Mouse (Mus musculus): ENCODE measurements at regions not wholly inside any gene's neighbourhood (a gene's known extent, or its start where the extent isn't known, plus 50 kb on each side); places are given as distances from the start of the nearest gene placed in this dataset.

DNA sequence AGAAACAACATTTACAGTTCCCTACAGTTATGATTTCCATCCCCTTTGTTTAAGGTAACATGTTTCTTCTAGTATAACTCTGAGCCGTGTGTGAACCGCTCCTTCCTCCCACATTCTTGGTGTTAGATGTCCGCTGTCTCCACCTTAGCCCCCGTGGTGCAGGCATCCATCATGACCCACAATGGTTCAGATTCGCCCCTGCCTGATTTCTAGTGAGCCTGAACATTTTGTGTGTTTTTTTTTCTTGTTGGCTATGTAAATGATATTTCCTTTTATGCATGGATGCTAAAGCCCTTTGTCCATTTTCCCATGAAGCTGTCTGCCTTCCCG is 229.5 kb downstream of the Prdm2 start:
- H3K4me2 ChIP-seq (ENCODE audit: low read depth, low read length) = no peak overlapping the region
- no peak overlapping the region for H3K27ac ChIP-seq (ENCODE audit: low read depth, low read length)
- no peak overlapping the region for H3K4me3 ChIP-seq (ENCODE audit: low read depth, low read length)
- H3K27me3 ChIP-seq (ENCODE audit: control insufficient read depth, insufficient read depth, low read length) = no peaks in the 10 kb centered on the region
- H3K9ac ChIP-seq (replicated peaks; ENCODE audit: low read depth, low read length) = no peak overlapping the region
- H3K36me3 ChIP-seq (ENCODE audit: control insufficient read depth, insufficient read depth, low read length) = no peaks in the 10 kb centered on the region
- no peak for ATAC-seq (ENCODE audit: low read depth)
- peaks cover 5% of the 10 kb centered on the region; the same call in 1 of the 2 replicates for H3K4me1 ChIP-seq (ENCODE audit: control insufficient read depth, insufficient read depth, low read length)
- WGBS = 29% methylated on average over 6 of the region's 6 CpGs
- no peaks in the 10 kb centered on the region for H3K9me3 ChIP-seq (ENCODE audit: control insufficient read depth, low read length)

DNA sequence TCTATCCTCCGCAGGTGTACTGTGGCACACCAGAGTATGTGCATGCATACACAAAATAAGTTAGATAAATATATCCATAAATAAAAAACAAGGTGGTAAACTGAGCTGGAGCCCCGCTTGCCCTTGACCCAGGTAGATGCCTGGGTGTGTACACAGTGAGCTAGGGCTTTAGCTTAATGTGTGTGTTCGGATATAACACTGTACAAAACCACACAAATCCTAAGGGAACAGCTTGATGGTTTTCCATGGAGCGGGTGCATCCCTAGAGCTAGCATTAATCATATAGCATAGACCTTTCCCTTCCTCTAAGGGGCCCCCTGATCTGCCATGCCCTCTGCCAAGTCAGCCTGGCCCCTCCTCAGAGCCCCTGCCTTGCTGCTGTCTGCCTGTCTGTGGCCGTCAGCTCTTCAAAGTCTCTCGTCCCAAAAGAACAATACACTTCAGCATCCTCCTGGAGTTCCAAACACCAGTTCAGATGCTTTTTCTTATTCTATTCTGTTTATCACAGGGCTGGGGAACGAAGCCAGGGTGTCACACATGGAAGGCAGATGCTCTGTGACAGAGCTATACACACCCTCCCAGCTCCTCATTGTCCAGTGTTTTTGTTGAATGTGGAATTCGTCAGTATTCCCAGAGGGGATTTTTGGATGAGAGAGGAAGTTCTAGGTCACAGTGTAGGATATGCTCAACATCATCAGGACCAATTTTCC is 230.1 kb downstream of the Prdm2 start:
- no peak overlapping the region for H3K9ac ChIP-seq (replicated peaks; ENCODE audit: low read depth, low read length)
- no peak for ATAC-seq (ENCODE audit: low read depth)
- no peak overlapping the region for H3K4me2 ChIP-seq (ENCODE audit: low read depth, low read length)
- H3K4me1 ChIP-seq (ENCODE audit: control insufficient read depth, insufficient read depth, low read length) = peaks cover 5% of the 10 kb centered on the region; the same call in 1 of the 2 replicates
- H3K27ac ChIP-seq (ENCODE audit: low read depth, low read length) = no peak overlapping the region
- no peaks in the 10 kb centered on the region for H3K9me3 ChIP-seq (ENCODE audit: control insufficient read depth, low read length)
- 46% methylated on average over 8 of the region's 8 CpGs for WGBS
- H3K4me3 ChIP-seq (ENCODE audit: low read depth, low read length) = no peak overlapping the region
- H3K27me3 ChIP-seq (ENCODE audit: control insufficient read depth, insufficient read depth, low read length) = no peaks in the 10 kb centered on the region
- no peaks in the 10 kb centered on the region for H3K36me3 ChIP-seq (ENCODE audit: control insufficient read depth, insufficient read depth, low read length)

DNA sequence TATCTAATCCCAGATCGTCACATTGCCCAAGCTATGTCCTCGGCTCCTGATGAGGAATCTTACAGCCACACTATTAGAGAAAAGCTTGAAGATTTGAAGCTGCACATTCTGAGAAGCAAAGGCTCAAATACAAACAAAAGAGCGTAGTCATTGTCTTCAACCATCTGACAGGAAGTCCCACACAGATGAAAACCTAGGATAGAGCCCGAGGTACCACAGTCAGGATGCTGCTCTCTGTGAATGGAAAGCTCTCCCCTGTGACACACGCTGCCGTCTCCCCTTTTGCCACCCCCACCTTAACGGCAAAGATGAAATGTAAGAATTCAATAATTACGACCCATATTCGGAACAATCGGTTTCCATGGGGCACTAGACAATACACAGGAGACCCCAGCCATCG is 237.2 kb downstream of the Prdm2 start:
- no peak for ATAC-seq (ENCODE audit: low read depth)
- WGBS = 74% methylated on average over 11 of the region's 11 CpGs

DNA sequence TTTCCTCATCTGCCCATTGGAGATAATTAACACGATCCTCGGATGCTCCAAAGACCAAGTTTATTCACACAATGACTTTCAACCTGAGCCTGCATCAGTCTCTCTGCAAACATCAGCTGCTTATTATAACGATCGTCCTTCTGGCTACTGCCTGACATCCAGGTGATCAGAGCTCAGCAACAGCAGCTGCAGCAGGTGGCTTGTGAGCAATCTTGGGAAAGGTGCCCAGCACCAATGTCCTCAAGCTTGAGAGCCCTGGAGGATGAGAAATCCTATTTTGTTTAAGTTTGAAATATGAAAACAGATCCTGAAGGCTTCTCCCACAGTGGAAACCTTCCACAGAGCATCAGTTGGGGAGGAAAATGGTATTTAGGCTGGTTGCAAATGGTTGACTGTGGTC is 242.8 kb downstream of the Prdm2 start:
- Histone ChIP-seq H3K9ac (replicated peaks; ENCODE audit: low read depth, low read length) (no peak overlapping the region), H3K4me1 (ENCODE audit: control insufficient read depth, insufficient read depth, low read length) (no peaks in the 10 kb centered on the region), H3K27ac (ENCODE audit: low read depth, low read length) (no peak overlapping the region), H3K9me3 (ENCODE audit: control insufficient read depth, low read length) (no peaks in the 10 kb centered on the region), H3K36me3 (ENCODE audit: control insufficient read depth, insufficient read depth, low read length) (no peaks in the 10 kb centered on the region), H3K4me2 (ENCODE audit: low read depth, low read length) (no peak overlapping the region), H3K4me3 (ENCODE audit: low read depth, low read length) (no peak overlapping the region), H3K27me3 (ENCODE audit: control insufficient read depth, insufficient read depth, low read length) (no peaks in the 10 kb centered on the region)
- WGBS = 91% methylated on average over 4 of the region's 4 CpGs
- ATAC-seq (ENCODE audit: low read depth) = no peak

More for the DNA sequence above, 237.2 kb downstream of the Prdm2 start:
- Histone ChIP-seq H3K36me3 (ENCODE audit: control insufficient read depth, insufficient read depth, low read length) (no peaks in the 10 kb centered on the region), H3K9ac (replicated peaks; ENCODE audit: low read depth, low read length) (no peak overlapping the region), H3K9me3 (ENCODE audit: control insufficient read depth, low read length) (no peaks in the 10 kb centered on the region), H3K4me3 (ENCODE audit: low read depth, low read length) (no peak overlapping the region), H3K4me2 (ENCODE audit: low read depth, low read length) (no peak overlapping the region), H3K27me3 (ENCODE audit: control insufficient read depth, insufficient read depth, low read length) (no peaks in the 10 kb centered on the region), H3K27ac (ENCODE audit: low read depth, low read length) (no peak overlapping the region), H3K4me1 (ENCODE audit: control insufficient read depth, insufficient read depth, low read length) (no peaks in the 10 kb centered on the region)

DNA sequence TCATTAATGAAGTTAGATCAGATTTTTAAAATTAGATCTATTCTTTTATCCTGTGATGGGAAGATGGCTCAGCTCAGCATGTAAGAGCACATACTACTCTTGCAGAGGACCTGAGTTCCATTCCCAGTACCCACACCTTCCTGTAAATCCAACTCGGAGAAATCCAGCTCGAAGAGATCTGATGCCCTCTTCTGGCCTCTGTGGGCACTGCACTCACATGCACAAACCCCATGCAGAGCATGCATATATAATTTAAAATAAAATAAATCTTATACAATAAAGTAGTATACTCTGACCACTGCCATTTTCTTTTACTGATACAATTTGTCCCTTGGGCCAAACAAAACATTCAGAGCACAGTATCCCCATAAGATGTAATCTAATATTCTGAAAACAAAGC is 245.2 kb downstream of the Prdm2 start:
- Histone ChIP-seq H3K36me3 (ENCODE audit: control insufficient read depth, insufficient read depth, low read length) (no peaks in the 10 kb centered on the region), H3K27me3 (ENCODE audit: control insufficient read depth, insufficient read depth, low read length) (no peaks in the 10 kb centered on the region), H3K9ac (replicated peaks; ENCODE audit: low read depth, low read length) (no peak overlapping the region), H3K4me3 (ENCODE audit: low read depth, low read length) (no peak overlapping the region), H3K4me1 (ENCODE audit: control insufficient read depth, insufficient read depth, low read length) (0 out of 2 replicates have a peak, but pooled peaks cover 3% of the 10 kb centered on the region), H3K9me3 (ENCODE audit: control insufficient read depth, low read length) (no peaks in the 10 kb centered on the region), H3K4me2 (ENCODE audit: low read depth, low read length) (no peak overlapping the region), H3K27ac (ENCODE audit: low read depth, low read length) (no peak overlapping the region)
- ATAC-seq (ENCODE audit: low read depth) = no peak
- WGBS = 96% methylated on average over 2 of the region's 2 CpGs

DNA sequence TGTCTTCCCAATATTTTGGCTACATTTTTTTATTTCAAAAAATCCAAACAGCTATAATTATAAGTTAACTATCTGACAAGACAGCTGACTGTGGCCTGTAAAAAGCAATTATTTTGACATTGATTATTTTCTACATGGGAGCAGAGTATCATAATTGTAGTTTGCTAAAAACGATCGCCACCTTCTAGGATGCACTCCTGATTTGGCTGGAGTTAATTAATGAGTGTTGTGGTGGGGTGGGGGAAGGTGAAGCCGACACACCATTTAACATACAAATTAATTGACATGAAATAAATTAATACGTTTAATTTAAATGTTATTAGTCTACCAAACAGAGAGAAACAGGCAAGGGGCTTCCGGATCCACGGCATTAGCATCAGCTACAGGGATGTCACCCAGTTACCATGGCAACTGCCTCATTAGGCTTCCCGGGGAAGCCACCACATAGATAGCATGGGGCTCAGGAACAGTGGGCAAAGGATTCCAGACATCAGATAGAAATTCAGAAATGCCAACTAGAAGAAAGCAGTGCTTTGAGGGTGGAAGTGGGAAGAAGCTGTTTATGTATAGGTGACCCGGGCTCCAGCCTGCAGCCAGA is 255.9 kb downstream of the Prdm2 start:
- WGBS = 31% methylated on average over 8 of the region's 8 CpGs
- Histone ChIP-seq H3K4me3 (ENCODE audit: low read depth, low read length) (no peak overlapping the region), H3K4me1 (ENCODE audit: control insufficient read depth, insufficient read depth, low read length) (peaks cover 9% of the 10 kb centered on the region), H3K9me3 (ENCODE audit: control insufficient read depth, low read length) (no peaks in the 10 kb centered on the region), H3K4me2 (ENCODE audit: low read depth, low read length) (no peak overlapping the region), H3K27me3 (ENCODE audit: control insufficient read depth, insufficient read depth, low read length) (no peaks in the 10 kb centered on the region), H3K27ac (ENCODE audit: low read depth, low read length) (peak overlapping the region; percentile 44), H3K36me3 (ENCODE audit: control insufficient read depth, insufficient read depth, low read length) (no peaks in the 10 kb centered on the region), H3K9ac (replicated peaks; ENCODE audit: low read depth, low read length) (no peak overlapping the region)
- peak; percentile 71; the same call in 1 of the 2 replicates for ATAC-seq (ENCODE audit: low read depth)

DNA sequence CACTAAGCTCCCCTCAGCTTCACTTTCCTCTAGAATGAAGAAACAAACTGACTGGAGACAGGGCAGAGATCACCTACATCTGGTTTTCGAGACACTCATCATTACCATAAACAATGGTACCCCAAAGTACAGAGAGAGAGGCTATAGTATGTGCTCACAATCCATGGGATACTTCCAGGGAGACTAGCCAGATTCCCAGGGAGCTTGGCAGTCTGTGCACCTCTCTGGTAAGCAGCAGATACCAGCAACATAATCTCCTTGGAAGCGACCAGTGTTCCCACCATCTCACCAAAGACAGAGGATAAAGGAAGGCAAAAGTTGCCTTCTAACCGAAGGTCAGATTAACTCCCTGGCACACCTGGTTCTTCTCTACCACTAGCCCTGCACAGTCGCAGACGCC is 256.4 kb downstream of the Prdm2 start:
- Histone ChIP-seq H3K9me3 (ENCODE audit: control insufficient read depth, low read length) (no peaks in the 10 kb centered on the region), H3K4me2 (ENCODE audit: low read depth, low read length) (no peak overlapping the region), H3K4me1 (ENCODE audit: control insufficient read depth, insufficient read depth, low read length) (peaks cover 9% of the 10 kb centered on the region), H3K9ac (replicated peaks; ENCODE audit: low read depth, low read length) (no peak overlapping the region), H3K27me3 (ENCODE audit: control insufficient read depth, insufficient read depth, low read length) (no peaks in the 10 kb centered on the region), H3K4me3 (ENCODE audit: low read depth, low read length) (no peak overlapping the region), H3K36me3 (ENCODE audit: control insufficient read depth, insufficient read depth, low read length) (no peaks in the 10 kb centered on the region), H3K27ac (ENCODE audit: low read depth, low read length) (peak overlapping the region; percentile 44; the same call in 1 of the 2 replicates)
- ATAC-seq (ENCODE audit: low read depth) = no peak
- 81% methylated on average over 5 of the region's 5 CpGs for WGBS

DNA sequence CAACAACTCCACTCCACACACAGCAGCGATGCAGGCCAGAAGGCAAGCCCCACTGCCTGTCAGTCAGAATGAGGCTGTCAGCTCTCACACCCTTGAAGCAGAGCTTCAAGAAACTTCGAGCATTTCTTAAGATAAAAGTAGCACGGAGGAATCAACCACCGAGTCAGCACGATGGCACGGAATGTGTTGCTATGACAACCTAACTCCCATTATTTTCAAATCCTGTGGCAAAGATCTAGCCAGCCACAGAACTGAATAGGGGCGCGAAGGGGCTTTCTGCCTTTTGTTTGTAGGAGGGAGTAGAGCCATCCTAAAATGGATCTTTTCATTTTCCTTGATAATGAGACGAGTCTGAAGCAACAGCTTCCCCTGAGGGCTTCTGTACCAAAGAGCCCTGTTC is 259.1 kb downstream of the Prdm2 start:
- 0 out of 2 replicates have a peak, but pooled peaks have one; percentile 47 for ATAC-seq (ENCODE audit: low read depth)
- no peak overlapping the region for H3K4me2 ChIP-seq (ENCODE audit: low read depth, low read length)

DNA sequence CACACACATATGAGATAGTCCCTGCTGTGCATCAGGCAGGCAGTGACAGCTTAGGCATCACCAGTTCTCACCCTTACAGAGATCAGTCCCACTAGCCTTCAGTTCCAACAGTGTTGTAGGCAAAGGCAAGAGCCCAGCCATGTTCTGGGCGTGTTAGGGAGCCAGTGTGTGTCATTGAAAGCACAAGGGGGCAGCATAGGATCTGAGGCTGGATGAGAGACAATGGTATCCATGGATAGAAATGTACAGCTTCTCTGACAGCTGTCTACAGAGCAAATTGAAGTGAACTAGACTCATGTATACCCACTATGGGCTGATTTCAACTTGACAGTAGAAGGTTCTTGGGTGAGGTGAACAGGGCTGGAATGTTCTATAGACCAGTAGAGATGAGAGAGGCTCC is 259.9 kb downstream of the Prdm2 start:
- H3K4me1 ChIP-seq (ENCODE audit: control insufficient read depth, insufficient read depth, low read length) = peaks cover 9% of the 10 kb centered on the region
- H3K27me3 ChIP-seq (ENCODE audit: control insufficient read depth, insufficient read depth, low read length) = no peaks in the 10 kb centered on the region
- H3K9me3 ChIP-seq (ENCODE audit: control insufficient read depth, low read length) = no peaks in the 10 kb centered on the region
- 77% methylated on average over 1 of the region's 1 CpGs for WGBS
- no peak overlapping the region for H3K4me2 ChIP-seq (ENCODE audit: low read depth, low read length)
- H3K27ac ChIP-seq (ENCODE audit: low read depth, low read length) = no peak overlapping the region
- H3K4me3 ChIP-seq (ENCODE audit: low read depth, low read length) = no peak overlapping the region
- H3K36me3 ChIP-seq (ENCODE audit: control insufficient read depth, insufficient read depth, low read length) = no peaks in the 10 kb centered on the region
- H3K9ac ChIP-seq (replicated peaks; ENCODE audit: low read depth, low read length) = no peak overlapping the region
- no peak for ATAC-seq (ENCODE audit: low read depth)

More for the DNA sequence above, 259.1 kb downstream of the Prdm2 start:
- peaks cover 9% of the 10 kb centered on the region for H3K4me1 ChIP-seq (ENCODE audit: control insufficient read depth, insufficient read depth, low read length)
- H3K27ac ChIP-seq (ENCODE audit: low read depth, low read length) = no peak overlapping the region; the same call in 1 of the 2 replicates
- H3K27me3 ChIP-seq (ENCODE audit: control insufficient read depth, insufficient read depth, low read length) = no peaks in the 10 kb centered on the region
- H3K9me3 ChIP-seq (ENCODE audit: control insufficient read depth, low read length) = no peaks in the 10 kb centered on the region
- H3K4me3 ChIP-seq (ENCODE audit: low read depth, low read length) = no peak overlapping the region
- H3K36me3 ChIP-seq (ENCODE audit: control insufficient read depth, insufficient read depth, low read length) = no peaks in the 10 kb centered on the region
- 20% methylated on average over 9 of the region's 9 CpGs for WGBS
- H3K9ac ChIP-seq (replicated peaks; ENCODE audit: low read depth, low read length) = no peak overlapping the region
